Mouse (Mus musculus): ENCODE data around the gene Pde6c.

- TF ChIP-seq POLR2A (IDR thresholded peaks at IDR 0.05; ENCODE audit: low read depth, low read length) (no peak), CTCF (IDR thresholded peaks at IDR 0.05; ENCODE audit: extremely low read depth, insufficient read depth, insufficient read length, insufficient replicate concordance) (no peak)
Measured at GRCm38 (mm10) chr19:38091512-38091985, 41.0 kb upstream of the Pde6c start.

Measured in spleen, adult 2 months (tissue).